Mouse (Mus musculus): ENCODE data around the gene Rbm5. TPM values are rescaled to one million over a fixed set of nuclear protein-coding genes. Genes with fewer than 3 reads are reported as not detected.

Gene Rbm5
- 108 and 113 TPM in 2 replicates for polyA plus RNA-seq (2015; fragmentation: Nextera tagmentation; extraction: Ambion mirVana)

- Histone ChIP-seq H3K27ac (peak within 1 kb of the TSS; percentile 88), H3K9ac (ENCODE audit: low read depth, low read length) (peak within 1 kb of the TSS; percentile 86), H3K4me3 (replicated peaks; ENCODE audit: low read depth, low read length) (peak within 1 kb of the TSS; percentile 68), H3K36me3 (ENCODE audit: insufficient read depth, low read length) (peaks cover 40% of the 10 kb centered on the region), H3K9me3 (replicated peaks; ENCODE audit: low read length) (no peaks in the 10 kb centered on the region), H3K4me2 (ENCODE audit: low read length) (peak within 1 kb of the TSS; percentile 60), H3K4me1 (replicated peaks; ENCODE audit: insufficient read depth, low read length) (no peaks in the 10 kb centered on the region; the same call in 1 of the 2 replicates), H3K27me3 (ENCODE audit: insufficient read depth, low read length) (no peaks in the 10 kb centered on the region)
- under 1% methylated on average over 60 of the region's 60 CpGs for WGBS
- DNase-seq (ENCODE audit: low spot score) (peak; percentile 98), ATAC-seq (replicated peaks; ENCODE audit: low FRiP score, low read depth) (peak; percentile 100)
- no peak for TF ChIP-seq CTCF (IDR thresholded peaks at IDR 0.05; ENCODE audit: low read depth)
Measured at GRCm38 (mm10) chr9:107770374-107771290, at the start of gene Rbm5. Gene Rbm5, minus strand, starts transcription at chr9:107770996.

DNA sequence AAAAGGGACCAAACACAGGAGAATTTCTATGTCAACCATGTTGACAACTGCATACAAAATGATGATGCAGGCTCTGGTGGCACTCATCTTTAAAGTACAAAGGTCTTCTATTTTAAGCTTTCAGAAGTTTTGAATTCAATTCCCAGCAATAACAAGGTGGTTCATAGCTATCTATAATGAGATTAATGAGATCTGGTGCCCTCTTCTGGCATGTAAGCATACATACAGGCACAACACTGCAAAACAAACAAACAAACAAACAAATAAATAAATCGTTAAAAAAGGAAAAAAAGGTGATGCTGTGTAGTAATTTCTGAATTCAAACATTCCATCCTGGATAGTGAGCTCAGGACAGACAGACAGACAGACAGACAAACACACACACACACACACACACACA lies 41.3 kb upstream of the Rbm5 start:
- Histone ChIP-seq H3K4me2 (ENCODE audit: low read length) (no peak overlapping the region), H3K27ac (no peak overlapping the region), H3K36me3 (ENCODE audit: insufficient read depth, low read length) (peaks cover 14% of the 10 kb centered on the region; the same call in 1 of the 2 replicates), H3K4me3 (replicated peaks; ENCODE audit: low read depth, low read length) (no peak overlapping the region), H3K9ac (ENCODE audit: low read depth, low read length) (no peak overlapping the region), H3K9me3 (replicated peaks; ENCODE audit: low read length) (no peaks in the 10 kb centered on the region), H3K27me3 (ENCODE audit: insufficient read depth, low read length) (no peaks in the 10 kb centered on the region), H3K4me1 (replicated peaks; ENCODE audit: insufficient read depth, low read length) (no peaks in the 10 kb centered on the region)
- WGBS, result 100% methylated on average over 1 of the region's 1 CpGs
- DNase-seq (ENCODE audit: low spot score) (no peak), ATAC-seq (replicated peaks; ENCODE audit: low FRiP score, low read depth) (no peak)
- TF ChIP-seq CTCF (IDR thresholded peaks at IDR 0.05; ENCODE audit: low read depth), result peak; percentile 15; the same call in 1 of the 2 replicates

DNA sequence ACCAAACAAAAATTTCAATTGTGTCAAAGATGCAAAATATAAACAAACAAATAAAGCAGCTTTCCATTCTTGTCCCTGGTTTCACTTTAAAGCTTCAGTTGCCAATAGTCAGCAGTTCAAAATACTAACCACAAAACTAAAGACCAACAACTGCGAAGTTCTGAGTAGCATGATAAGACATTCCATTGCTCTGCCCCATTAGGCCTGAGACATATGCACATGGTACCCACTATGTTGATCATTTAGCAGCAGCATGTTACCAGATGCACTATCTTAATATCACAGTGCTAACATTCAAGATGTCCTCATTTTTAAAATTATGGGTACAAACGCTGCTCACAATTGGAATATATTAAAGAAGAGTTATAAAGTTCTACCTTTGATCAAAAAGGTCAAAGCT lies 40.2 kb upstream of the Rbm5 start:
- no peaks in the 10 kb centered on the region for H3K9me3 ChIP-seq (replicated peaks; ENCODE audit: low read length)
- peaks cover 11% of the 10 kb centered on the region; the same call in 1 of the 2 replicates for H3K36me3 ChIP-seq (ENCODE audit: insufficient read depth, low read length)
- no peak overlapping the region for H3K9ac ChIP-seq (ENCODE audit: low read depth, low read length)
- ATAC-seq (replicated peaks; ENCODE audit: low FRiP score, low read depth) (no peak), DNase-seq (ENCODE audit: low spot score) (no peak)
- no peaks in the 10 kb centered on the region for H3K27me3 ChIP-seq (ENCODE audit: insufficient read depth, low read length)
- WGBS, result 94% methylated on average over 2 of the region's 2 CpGs
- no peaks in the 10 kb centered on the region for H3K4me1 ChIP-seq (replicated peaks; ENCODE audit: insufficient read depth, low read length)
- no peak overlapping the region for H3K4me2 ChIP-seq (ENCODE audit: low read length)
- H3K4me3 ChIP-seq (replicated peaks; ENCODE audit: low read depth, low read length), result no peak overlapping the region
- TF ChIP-seq CTCF (IDR thresholded peaks at IDR 0.05; ENCODE audit: low read depth), result no peak
- no peak overlapping the region for H3K27ac ChIP-seq

GRCm38 (mm10) chr9:107791714-107792113 lies 20.9 kb upstream of the Rbm5 start:
- no peaks in the 10 kb centered on the region for H3K27me3 ChIP-seq (ENCODE audit: insufficient read depth, low read length)
- peaks cover 47% of the 10 kb centered on the region for H3K36me3 ChIP-seq (ENCODE audit: insufficient read depth, low read length)
- no peaks in the 10 kb centered on the region for H3K9me3 ChIP-seq (replicated peaks; ENCODE audit: low read length)
- DNase-seq (ENCODE audit: low spot score) (no peak), ATAC-seq (replicated peaks; ENCODE audit: low FRiP score, low read depth) (no peak)
- 82% methylated on average over 6 of the region's 6 CpGs for WGBS
- H3K4me2 ChIP-seq (ENCODE audit: low read length), result no peak overlapping the region
- no peak for TF ChIP-seq CTCF (IDR thresholded peaks at IDR 0.05; ENCODE audit: low read depth)
- no peak overlapping the region for H3K27ac ChIP-seq
- H3K9ac ChIP-seq (ENCODE audit: low read depth, low read length), result no peak overlapping the region
- H3K4me1 ChIP-seq (replicated peaks; ENCODE audit: insufficient read depth, low read length), result no peaks in the 10 kb centered on the region
- H3K4me3 ChIP-seq (replicated peaks; ENCODE audit: low read depth, low read length), result no peak overlapping the region

- no peak overlapping the region for H3K9ac ChIP-seq (ENCODE audit: low read depth, low read length)
- DNase-seq (ENCODE audit: low spot score) (no peak), ATAC-seq (replicated peaks; ENCODE audit: low FRiP score, low read depth) (no peak)
- H3K36me3 ChIP-seq (ENCODE audit: insufficient read depth, low read length), result peaks cover 57% of the 10 kb centered on the region
- TF ChIP-seq CTCF (IDR thresholded peaks at IDR 0.05; ENCODE audit: low read depth), result no peak
- H3K4me2 ChIP-seq (ENCODE audit: low read length), result no peak overlapping the region
- WGBS, result 90% methylated on average over 11 of the region's 11 CpGs
- H3K9me3 ChIP-seq (replicated peaks; ENCODE audit: low read length), result no peaks in the 10 kb centered on the region
- H3K4me3 ChIP-seq (replicated peaks; ENCODE audit: low read depth, low read length), result no peak overlapping the region
- H3K4me1 ChIP-seq (replicated peaks; ENCODE audit: insufficient read depth, low read length), result no peaks in the 10 kb centered on the region
- H3K27ac ChIP-seq, result no peak overlapping the region
- H3K27me3 ChIP-seq (ENCODE audit: insufficient read depth, low read length), result no peaks in the 10 kb centered on the region
Measured at GRCm38 (mm10) chr9:107782536-107783203, 11.9 kb upstream of the Rbm5 start.

GRCm38 (mm10) chr9:107776809-107777208 lies 6.0 kb upstream of the Rbm5 start:
- no peaks in the 10 kb centered on the region for H3K9me3 ChIP-seq (replicated peaks; ENCODE audit: low read length)
- H3K4me2 ChIP-seq (ENCODE audit: low read length), result no peak overlapping the region
- H3K27me3 ChIP-seq (ENCODE audit: insufficient read depth, low read length), result no peaks in the 10 kb centered on the region
- no peak overlapping the region for H3K27ac ChIP-seq
- DNase-seq (ENCODE audit: low spot score), result no peak
- no peak for ATAC-seq (replicated peaks; ENCODE audit: low FRiP score, low read depth)
- H3K4me3 ChIP-seq (replicated peaks; ENCODE audit: low read depth, low read length), result no peak overlapping the region
- H3K4me1 ChIP-seq (replicated peaks; ENCODE audit: insufficient read depth, low read length), result no peaks in the 10 kb centered on the region
- TF ChIP-seq CTCF (IDR thresholded peaks at IDR 0.05; ENCODE audit: low read depth), result no peak
- H3K36me3 ChIP-seq (ENCODE audit: insufficient read depth, low read length), result peaks cover 30% of the 10 kb centered on the region
- no peak overlapping the region for H3K9ac ChIP-seq (ENCODE audit: low read depth, low read length)

All from kidney, postnatal 0 days (tissue).